ENCODE assay signal across 8 mouse cellular contexts in genomic region chr8:70352657-70353151, GRCm38 (mm10). TPM values are rescaled to one million over a fixed set of nuclear protein-coding genes. Genes with fewer than 3 reads are reported as not detected.
A peak's percentile ranks its signal among the peaks of the same experiment; 100 is the strongest.
DNase-seq lines count a peak whose midpoint lies in the region; ATAC-seq and TF ChIP-seq lines count a peak whose summit lies in the region.

No protein-coding gene starts in this region.

- H3K4me1 ChIP-seq in intestine, postnatal 0 days (replicated peaks; ENCODE audit: control insufficient read depth, insufficient read depth, low read length): peaks cover 32% of the 10 kb centered on the region
- peaks cover 31% of the 10 kb centered on the region for H3K4me1 ChIP-seq in thymus, adult 2 months (replicated peaks; ENCODE audit: control insufficient read depth, insufficient read depth, low read length)

- DNase-seq in frontal cortex, postnatal 36 days (ENCODE audit: low spot score in 2 of 2): no peak
- peak; percentile 72 for DNase-seq in CD4-positive, CD25-positive, alpha-beta regulatory T cell, adult 2 months (ENCODE audit: low read depth, low spot score)
- peak; percentile 51 for DNase-seq in thymus, adult 2 months
- DNase-seq in embryo, embryonic 9.5 days (ENCODE audit: extremely low spot score): no peak

- peak overlapping the region; percentile 93 for H3K4me3 ChIP-seq in intestine, postnatal 0 days (ENCODE audit: low read depth, low read length)
- H3K4me3 ChIP-seq in thymus, adult 2 months (ENCODE audit: control insufficient read depth, insufficient read depth, low read length): peak overlapping the region; percentile 75

- H3K9me3 ChIP-seq in intestine, postnatal 0 days (ENCODE audit: control insufficient read depth): no peaks in the 10 kb centered on the region

- H3K27ac ChIP-seq in intestine, postnatal 0 days (ENCODE audit: low read depth, low read length): peak overlapping the region; percentile 91
- no peak overlapping the region for H3K27ac ChIP-seq in thymus, adult 2 months (ENCODE audit: control insufficient read depth, insufficient read depth, low read length)

- under 1% methylated on average over 50 of the region's 64 CpGs for WGBS in intestine, postnatal 0 days
- WGBS in thymus, adult 2 months: under 1% methylated on average over 64 of the region's 64 CpGs

- peak overlapping the region; percentile 90 for H3K4me2 ChIP-seq in intestine, postnatal 0 days (replicated peaks; ENCODE audit: low read depth)

- H3K36me3 ChIP-seq in intestine, postnatal 0 days (ENCODE audit: control insufficient read depth, insufficient read depth): peaks cover 10% of the 10 kb centered on the region; the same call in 1 of the 2 replicates
- no peaks in the 10 kb centered on the region for H3K36me3 ChIP-seq in thymus, adult 2 months (ENCODE audit: control insufficient read depth, insufficient read depth, low read length)

- H3K27me3 ChIP-seq in intestine, postnatal 0 days (replicated peaks; ENCODE audit: control insufficient read depth, insufficient read depth, low read length): no peaks in the 10 kb centered on the region
- H3K27me3 ChIP-seq in thymus, adult 2 months (ENCODE audit: control insufficient read depth, insufficient read depth, low read length): no peaks in the 10 kb centered on the region

- no peak; the same call in 1 of the 2 replicates for TF ChIP-seq CTCF in intestine, postnatal 0 days (IDR thresholded peaks at IDR 0.05; ENCODE audit: low read depth)
- no peak for TF ChIP-seq CTCF in thymus, adult 2 months (IDR thresholded peaks at IDR 0.05; ENCODE audit: borderline replicate concordance, control insufficient read depth, extremely low read depth, insufficient read depth, low read length, poor library complexity)

- TF ChIP-seq POLR2A in thymus, adult 2 months (IDR thresholded peaks at IDR 0.05; ENCODE audit: control insufficient read depth, extremely low read depth, insufficient read depth, low read length, poor library complexity): no peak

- ATAC-seq in frontal cortex, adult (ENCODE audit: low TSS enrichment): 0 out of 2 replicates have a peak, but pooled peaks have one; percentile 0
- peak; percentile 18; the same call in 1 of the 2 replicates for ATAC-seq in erythroid progenitor cell, adult 5-6 weeks (replicated peaks; ENCODE audit: low FRiP score, poor library complexity, severe bottlenecking)
- peak; percentile 39 for ATAC-seq in intestine, postnatal 0 days
- peak; percentile 13; the same call in 1 of the 2 replicates for ATAC-seq in megakaryocyte, adult 5-6 weeks (ENCODE audit: poor library complexity, severe bottlenecking)

- H3K9ac ChIP-seq in intestine, postnatal 0 days (ENCODE audit: low read depth, low read length): peak overlapping the region; percentile 94

RNA-seq across cellular contexts. Expression of gene Upf1, which starts 0.4 kb away (rescaled TPM):
- 18.4 and 20.2 TPM in 2 replicates for total RNA-seq in erythroid progenitor cell, adult 5-6 weeks (2015; ENCODE audit: low replicate concordance)
- total RNA-seq in erythroid progenitor cell, adult 5-6 weeks (2017; ENCODE audit: low replicate concordance): 32.5 and 43.9 TPM in 2 replicates
- polyA plus RNA-seq in intestine, postnatal 0 days (2015; fragmentation: Nextera tagmentation; extraction: Ambion mirVana): 9.7 and 10.1 TPM in 2 replicates
- total RNA-seq in megakaryocyte, adult 5-6 weeks (2015): 10.9 and 11.7 TPM in 2 replicates
- 24.4 and 30.7 TPM in 2 replicates for total RNA-seq in megakaryocyte, adult 5-6 weeks (2017)
- 76.0 and 104 TPM in 2 replicates for polyA plus RNA-seq in thymus, adult 2 months (2012; rRNA removed)

RNA-seq across cellular contexts. Expression of gene Comp, which starts 20.7 kb away (rescaled TPM):
- total RNA-seq in erythroid progenitor cell, adult 5-6 weeks (2015; ENCODE audit: low replicate concordance): not detected in 2 replicates
- total RNA-seq in erythroid progenitor cell, adult 5-6 weeks (2017; ENCODE audit: low replicate concordance): 0.39 TPM in 1 of 2 replicates, not detected in the other
- 0.25 and 0.41 TPM in 2 replicates for polyA plus RNA-seq in intestine, postnatal 0 days (2015; fragmentation: Nextera tagmentation; extraction: Ambion mirVana)
- not detected in 2 replicates for total RNA-seq in megakaryocyte, adult 5-6 weeks (2015)
- 0.12 TPM in 1 of 2 replicates, not detected in the other for total RNA-seq in megakaryocyte, adult 5-6 weeks (2017)
- polyA plus RNA-seq in thymus, adult 2 months (2012; rRNA removed): 4.1 and 4.7 TPM in 2 replicates

RNA-seq across cellular contexts. Expression of gene Gdf1, which starts 23.1 kb away (rescaled TPM):
- not detected in 2 replicates for total RNA-seq in erythroid progenitor cell, adult 5-6 weeks (2015; ENCODE audit: low replicate concordance)
- total RNA-seq in erythroid progenitor cell, adult 5-6 weeks (2017; ENCODE audit: low replicate concordance): not detected in 2 replicates
- polyA plus RNA-seq in intestine, postnatal 0 days (2015; fragmentation: Nextera tagmentation; extraction: Ambion mirVana): 0.38 TPM in 1 of 2 replicates, not detected in the other
- total RNA-seq in megakaryocyte, adult 5-6 weeks (2015): not detected in 2 replicates
- not detected in 2 replicates for total RNA-seq in megakaryocyte, adult 5-6 weeks (2017)
- 0.13 and 0.23 TPM in 2 replicates for polyA plus RNA-seq in thymus, adult 2 months (2012; rRNA removed)

RNA-seq across cellular contexts. Expression of gene Cers1, which starts 37.1 kb away (rescaled TPM):
- not detected in 2 replicates for total RNA-seq in erythroid progenitor cell, adult 5-6 weeks (2015; ENCODE audit: low replicate concordance)
- total RNA-seq in erythroid progenitor cell, adult 5-6 weeks (2017; ENCODE audit: low replicate concordance): not detected in 2 replicates
- 1.3 and 1.7 TPM in 2 replicates for polyA plus RNA-seq in intestine, postnatal 0 days (2015; fragmentation: Nextera tagmentation; extraction: Ambion mirVana)
- total RNA-seq in megakaryocyte, adult 5-6 weeks (2015): not detected in 2 replicates
- total RNA-seq in megakaryocyte, adult 5-6 weeks (2017): not detected in 2 replicates
- 0.13 and 0.61 TPM in 2 replicates for polyA plus RNA-seq in thymus, adult 2 months (2012; rRNA removed)

RNA-seq across cellular contexts. Expression of gene Cope, which starts 50.4 kb away (rescaled TPM):
- 78.6 and 122 TPM in 2 replicates for total RNA-seq in erythroid progenitor cell, adult 5-6 weeks (2015; ENCODE audit: low replicate concordance)
- 16.7 and 51.7 TPM in 2 replicates for total RNA-seq in erythroid progenitor cell, adult 5-6 weeks (2017; ENCODE audit: low replicate concordance)
- polyA plus RNA-seq in intestine, postnatal 0 days (2015; fragmentation: Nextera tagmentation; extraction: Ambion mirVana): 338 and 383 TPM in 2 replicates
- total RNA-seq in megakaryocyte, adult 5-6 weeks (2015): 163 and 178 TPM in 2 replicates
- total RNA-seq in megakaryocyte, adult 5-6 weeks (2017): 89.1 and 96.1 TPM in 2 replicates
- polyA plus RNA-seq in thymus, adult 2 months (2012; rRNA removed): 397 and 454 TPM in 2 replicates

Comparison
In these comparisons a context has a peak if more than half of its experiments do, and no peak if none do; other contexts are left out.
1. DNase-seq: peak in CD4-positive, CD25-positive, alpha-beta regulatory T cell, adult 2 months (single experiment) and thymus, adult 2 months (single experiment); none in frontal cortex, postnatal 36 days (0 of 2) and embryo, embryonic 9.5 days (single experiment).
2. Peak in every context shown above with its lines, with median percentiles within 50 percentile points of each other: ATAC-seq.